14 mouse cellular contexts compared by ENCODE assay signal in genomic region chr10:88260309-88260708, GRCm38 (mm10). TPM values are rescaled to one million over a fixed set of nuclear protein-coding genes. Genes with fewer than 3 reads are reported as not detected.
DNase-seq lines count a peak whose midpoint lies in the region; ATAC-seq and TF ChIP-seq lines count a peak whose summit lies in the region.
"Had no signal": no experiment of that assay in that cellular context is flagged by ENCODE, and none has a peak within 500 bp of the region (broad histone marks: within the 10 kb centered on the region; RNA-seq: fewer than 3 reads in every experiment).

No protein-coding gene starts in this region.

- H3K27ac ChIP-seq in kidney, adult 2 months (ENCODE audit: insufficient read depth, low read depth, low read length) = no peak overlapping the region
- no peak overlapping the region for H3K27ac ChIP-seq in kidney, embryonic 14.5 days (ENCODE audit: low read depth, low read length)
- H3K27ac ChIP-seq in heart, embryonic 12.5 days (ENCODE audit: poor library complexity, severe bottlenecking) = no peak overlapping the region
- H3K27ac ChIP-seq in lung, postnatal 0 days (ENCODE audit: low read length) = no peak overlapping the region
- H3K27ac ChIP-seq in forebrain, embryonic 16.5 days (ENCODE audit: low read length) = no peak overlapping the region
- H3K27ac ChIP-seq: neural tube, embryonic 12.5 days had no signal

- no peak overlapping the region for H3K4me3 ChIP-seq in kidney, adult 2 months (ENCODE audit: insufficient read depth, low read depth, low read length)
- H3K4me3 ChIP-seq in kidney, embryonic 14.5 days (ENCODE audit: low read length) = no peak overlapping the region
- peak overlapping the region; percentile 5; the same call in 1 of the 2 replicates for H3K4me3 ChIP-seq in heart, embryonic 12.5 days
- no peak overlapping the region for H3K4me3 ChIP-seq in lung, postnatal 0 days (ENCODE audit: low read depth, low read length)
- no peak overlapping the region for H3K4me3 ChIP-seq in forebrain, embryonic 16.5 days (replicated peaks; ENCODE audit: low read length)
- H3K4me3 ChIP-seq: erythroblast, embryonic 14.5 days; neural tube, embryonic 12.5 days had no signal

- no peak overlapping the region for H3K4me2 ChIP-seq in kidney, embryonic 14.5 days (replicated peaks; ENCODE audit: low read depth, low read length)
- peak overlapping the region; percentile 38 for H3K4me2 ChIP-seq in heart, embryonic 12.5 days
- no peak overlapping the region for H3K4me2 ChIP-seq in lung, postnatal 0 days (replicated peaks; ENCODE audit: low read depth, low read length)
- H3K4me2 ChIP-seq in forebrain, embryonic 16.5 days (ENCODE audit: low read length) = no peak overlapping the region
- H3K4me2 ChIP-seq: neural tube, embryonic 12.5 days had no signal

- H3K27me3 ChIP-seq in kidney, adult 2 months (replicated peaks; ENCODE audit: control insufficient read depth, insufficient read depth, low read length) = no peaks in the 10 kb centered on the region
- no peaks in the 10 kb centered on the region for H3K27me3 ChIP-seq in kidney, embryonic 14.5 days (ENCODE audit: control insufficient read depth, insufficient read depth, low read length)
- H3K27me3 ChIP-seq in heart, embryonic 12.5 days (replicated peaks) = no peaks in the 10 kb centered on the region
- no peaks in the 10 kb centered on the region for H3K27me3 ChIP-seq in lung, postnatal 0 days (replicated peaks; ENCODE audit: insufficient read depth, low read length)
- no peaks in the 10 kb centered on the region for H3K27me3 ChIP-seq in forebrain, embryonic 16.5 days (replicated peaks; ENCODE audit: control insufficient read depth, insufficient read depth, low read length)
- H3K27me3 ChIP-seq: neural tube, embryonic 12.5 days had no signal

- DNase-seq in kidney, adult 2 months = peak; percentile 8
- peak; percentile 2 for DNase-seq in brain, adult 2 months (ENCODE audit: low read depth, low spot score)
- peak; percentile 53 for DNase-seq in lung, postnatal 0 days (ENCODE audit: low spot score)
- no peak for DNase-seq in cerebellum, adult 11 months
- no peak for DNase-seq in right cerebral cortex, postnatal 10 days (ENCODE audit: low spot score in 2 of 2)
- DNase-seq: adrenal gland, postnatal 36 days; cerebellum, adult 11-12 months had no signal

- no peaks in the 10 kb centered on the region for H3K4me1 ChIP-seq in kidney, adult 2 months (ENCODE audit: control insufficient read depth, insufficient read depth, low read length)
- H3K4me1 ChIP-seq in kidney, embryonic 14.5 days (ENCODE audit: control insufficient read depth, insufficient read depth, low read length) = no peaks in the 10 kb centered on the region
- no peaks in the 10 kb centered on the region for H3K4me1 ChIP-seq in heart, embryonic 12.5 days (replicated peaks)
- no peaks in the 10 kb centered on the region for H3K4me1 ChIP-seq in lung, postnatal 0 days (ENCODE audit: insufficient read depth, low read depth, low read length)
- H3K4me1 ChIP-seq in forebrain, embryonic 16.5 days (replicated peaks; ENCODE audit: control insufficient read depth, insufficient read depth, low read length) = no peaks in the 10 kb centered on the region
- H3K4me1 ChIP-seq: neural tube, embryonic 12.5 days had no signal

- no peak for TF ChIP-seq CTCF in kidney, adult 2 months (conservative IDR thresholded peaks at IDR 0.05; ENCODE audit: insufficient read depth, insufficient read length, low read depth, low read length)
- no peak for TF ChIP-seq CTCF in lung, postnatal 0 days (IDR thresholded peaks at IDR 0.05)

- no peak overlapping the region for H3K9ac ChIP-seq in kidney, embryonic 14.5 days (ENCODE audit: low read depth, low read length)
- H3K9ac ChIP-seq in heart, embryonic 12.5 days = no peak overlapping the region
- H3K9ac ChIP-seq in lung, postnatal 0 days (replicated peaks; ENCODE audit: low read depth) = no peak overlapping the region
- no peak overlapping the region for H3K9ac ChIP-seq in forebrain, embryonic 16.5 days (replicated peaks; ENCODE audit: low read depth, low read length)
- H3K9ac ChIP-seq: neural tube, embryonic 12.5 days had no signal

- H3K36me3 ChIP-seq in kidney, adult 2 months (ENCODE audit: control insufficient read depth, insufficient read depth, low read length) = no peaks in the 10 kb centered on the region
- H3K36me3 ChIP-seq in kidney, embryonic 14.5 days (ENCODE audit: control insufficient read depth, insufficient read depth, low read length) = no peaks in the 10 kb centered on the region
- H3K36me3 ChIP-seq in heart, embryonic 12.5 days = no peaks in the 10 kb centered on the region
- no peaks in the 10 kb centered on the region for H3K36me3 ChIP-seq in lung, postnatal 0 days (ENCODE audit: insufficient read depth, low read length)
- no peaks in the 10 kb centered on the region for H3K36me3 ChIP-seq in forebrain, embryonic 16.5 days (ENCODE audit: control insufficient read depth, insufficient read depth)
- H3K36me3 ChIP-seq: neural tube, embryonic 12.5 days had no signal

- no peak; the same call in none of the 2 replicates for TF ChIP-seq EP300 in lung, postnatal 0 days (IDR thresholded peaks at IDR 0.05)

- TF ChIP-seq POLR2A in kidney, adult 2 months (IDR thresholded peaks at IDR 0.05; ENCODE audit: low read depth, low read length) = no peak

- H3K9me3 ChIP-seq in kidney, embryonic 14.5 days (ENCODE audit: control insufficient read depth, low read length) = no peaks in the 10 kb centered on the region
- no peaks in the 10 kb centered on the region for H3K9me3 ChIP-seq in heart, embryonic 12.5 days (replicated peaks)
- no peaks in the 10 kb centered on the region for H3K9me3 ChIP-seq in lung, postnatal 0 days (ENCODE audit: low read length)
- H3K9me3 ChIP-seq in forebrain, embryonic 16.5 days (ENCODE audit: control insufficient read depth, low read length) = no peaks in the 10 kb centered on the region
- H3K9me3 ChIP-seq: neural tube, embryonic 12.5 days had no signal

- ATAC-seq in kidney, embryonic 14.5 days (ENCODE audit: low FRiP score, low TSS enrichment) = no peak
- no peak for ATAC-seq in heart, embryonic 12.5 days (ENCODE audit: insufficient number of reproducible peaks, low FRiP score)
- ATAC-seq in lung, postnatal 0 days = peak; percentile 47; the same call in 1 of the 2 replicates
- ATAC-seq in forebrain, embryonic 16.5 days = no peak
- ATAC-seq: intestine, postnatal 0 days; midbrain, embryonic 16.5 days had no signal

- 58% methylated on average over 12 of the region's 12 CpGs for WGBS in kidney, adult 2 months
- WGBS in kidney, embryonic 14.5 days = 77% methylated on average over 12 of the region's 12 CpGs
- WGBS in heart, embryonic 12.5 days = 52% methylated on average over 12 of the region's 12 CpGs
- WGBS in lung, postnatal 0 days = 47% methylated on average over 12 of the region's 12 CpGs
- WGBS in forebrain, embryonic 16.5 days = 83% methylated on average over 12 of the region's 12 CpGs

RNA-seq across cellular contexts. Expression of gene Washc3, which starts 59.4 kb away (rescaled TPM):
- polyA plus RNA-seq in kidney, adult 2 months (2012; rRNA removed) = 23.6 and 25.4 TPM in 2 replicates
- 60.1 and 79.3 TPM in 2 replicates for polyA plus RNA-seq in kidney, embryonic 14.5 days (2014; fragmentation: Nextera tagmentation; extraction: Ambion mirVana)
- 35.7 and 46.5 TPM in 2 replicates for polyA plus RNA-seq in heart, embryonic 12.5 days (2016; fragmentation: Nextera tagmentation; extraction: Ambion mirVana)
- polyA plus RNA-seq in lung, postnatal 0 days (2015; fragmentation: Nextera tagmentation; extraction: Ambion mirVana) = 73.0 and 75.2 TPM in 2 replicates
- 38.7 and 43.4 TPM in 2 replicates for polyA plus RNA-seq in forebrain, embryonic 16.5 days (2015; fragmentation: Nextera tagmentation; extraction: Ambion mirVana)

Comparison
In these comparisons a context has a peak if more than half of its experiments do, and no peak if none do; other contexts are left out.
1. DNase-seq: peak in kidney, adult 2 months (single experiment), brain, adult 2 months (single experiment) and lung, postnatal 0 days (single experiment); none in cerebellum, adult 11 months (single experiment) and right cerebral cortex, postnatal 10 days (0 of 2).